Mouse (Mus musculus) embryonic facial prominence, embryonic 11.5 days (tissue): ENCODE measurements around the gene Chrdl2. TPM values are rescaled to one million over a fixed set of nuclear protein-coding genes. Genes with fewer than 3 reads are reported as not detected.

ENCODE experiments used
- ATAC-seq: fragments of 200-750 bp; cut with Nextera tagmentation; replicated peaks from 2 replicates; pipeline ENCODE4 v1.8.0; 2017; ENCODE audit warnings: low read depth; ENCODE audit not compliant: insufficient number of reproducible peaks, low FRiP score, low TSS enrichment
- DNase-seq: peaks from one replicate; pipeline ENCODE4 v3.0.0-alpha.2; 2015; ENCODE audit warnings: low spot score
- H3K27ac ChIP-seq: fragments of 300-500 bp; sonication (generic); replicated peaks from 2 replicates; pipeline ENCODE4 v1.5.1; 2014; ENCODE audit warnings: mild to moderate bottlenecking, low read depth, low read length, control low read depth
- H3K27me3 ChIP-seq: fragments of 300-500 bp; sonication (generic); 2 replicates; pipeline ENCODE4 v1.6.1; 2014; ENCODE audit warnings: mild to moderate bottlenecking, low read length, moderate library complexity, mixed read lengths; ENCODE audit not compliant: control insufficient read depth, insufficient read depth
- H3K36me3 ChIP-seq: fragments of 300-500 bp; sonication (generic); replicated peaks from 2 replicates; pipeline ENCODE4 v1.6.1; 2014; ENCODE audit warnings: low read depth, mild to moderate bottlenecking, low read length, moderate library complexity, mixed read lengths; ENCODE audit not compliant: control insufficient read depth, insufficient read depth
- H3K4me1 ChIP-seq: fragments of 300-500 bp; sonication (generic); 2 replicates; pipeline ENCODE4 v1.6.1; 2014; ENCODE audit warnings: low read length, mixed read lengths; ENCODE audit not compliant: control insufficient read depth, insufficient read depth
- H3K4me2 ChIP-seq: fragments of 300-500 bp; sonication (generic); 2 replicates; pipeline ENCODE4 v1.6.1; 2014; ENCODE audit warnings: low read depth, mild to moderate bottlenecking, control low read depth, low read length, moderate library complexity
- H3K4me3 ChIP-seq: fragments of 300-500 bp; sonication (generic); 2 replicates; pipeline ENCODE4 v1.5.1; 2014; ENCODE audit warnings: low read depth, low read length, control low read depth
- H3K9ac ChIP-seq: fragments of 300-500 bp; sonication (generic); replicated peaks from 2 replicates; pipeline ENCODE4 v1.6.1; 2014; ENCODE audit warnings: mild to moderate bottlenecking, control low read depth, low read length
- H3K9me3 ChIP-seq: fragments of 300-500 bp; sonication (generic); replicated peaks from 2 replicates; pipeline ENCODE4 v1.6.1; 2016; ENCODE audit warnings: mild to moderate bottlenecking, low read length, inconsistent platforms, mixed read lengths; ENCODE audit not compliant: control insufficient read depth
- WGBS: fragments of 180-500 bp; shearing (Covaris S2); extraction: QIAGEN DNeasy Blood & Tissue Kit; methylation state at CpG from one replicate; pipeline ENCODE4 v1.1.7; 2014; 5-methylcytosine and 5-hydroxymethylcytosine counted together
- polyA plus RNA-seq: library from polyadenylated mRNA; unstranded; fragments of >200 nt; fragmentation: Nextera tagmentation; extraction: Ambion mirVana; gene quantifications from 2 replicates; pipeline ENCODE4 v1.2.1, GENCODE M21; 2014

Chrdl2 gene
- polyA plus RNA-seq, 1 experiment from 2014 or later, result 0.49 TPM

- DNase-seq (no peak), ATAC-seq (no peak)
- no peak overlapping the region for H3K4me3 ChIP-seq
- H3K27ac ChIP-seq, result no peak overlapping the region
- H3K9ac ChIP-seq, result no peak overlapping the region
- H3K4me1 ChIP-seq, result no peaks in the 10 kb centered on the region
- H3K9me3 ChIP-seq, result no peaks in the 10 kb centered on the region
- WGBS, result 81% methylated on average over 8 of the region's 8 CpGs
- H3K27me3 ChIP-seq, result no peaks in the 10 kb centered on the region
- no peaks in the 10 kb centered on the region for H3K36me3 ChIP-seq
- no peak overlapping the region for H3K4me2 ChIP-seq
Observed at GRCm38 (mm10) chr7:99990990-99991707, 14.8 kb upstream of the Chrdl2 start.

GRCm38 (mm10) chr7:99993159-99993558 is 12.8 kb upstream of the Chrdl2 start:
- Histone ChIP-seq H3K4me1 (no peaks in the 10 kb centered on the region), H3K9ac (no peak overlapping the region), H3K4me2 (no peak overlapping the region), H3K36me3 (no peaks in the 10 kb centered on the region), H3K4me3 (no peak overlapping the region), H3K9me3 (no peaks in the 10 kb centered on the region), H3K27me3 (no peaks in the 10 kb centered on the region), H3K27ac (no peak overlapping the region)
- no peak for ATAC-seq
- no peak for DNase-seq
- WGBS, result 87% methylated on average over 7 of the region's 7 CpGs

DNA sequence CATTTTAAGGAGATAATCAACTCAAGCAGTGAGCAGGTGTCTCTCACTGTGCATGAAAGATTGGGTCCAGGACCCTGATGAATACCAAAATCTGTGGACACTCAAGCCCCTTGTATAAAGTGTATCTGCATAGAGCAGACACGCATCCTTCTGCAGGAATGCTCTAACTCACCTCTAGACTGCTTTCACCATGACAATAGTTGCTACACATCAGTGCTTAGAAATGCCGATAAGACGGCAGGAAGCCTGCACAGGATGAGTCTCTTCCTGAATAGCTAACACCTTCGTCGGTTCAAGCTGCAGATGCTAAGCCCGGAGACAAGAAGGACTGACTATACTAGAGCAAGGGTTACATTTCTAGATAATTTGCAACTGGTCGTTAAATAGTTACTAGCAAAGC is 10.8 kb upstream of the Chrdl2 start:
- no peak for ATAC-seq
- Histone ChIP-seq H3K9me3 (no peaks in the 10 kb centered on the region), H3K4me1 (no peaks in the 10 kb centered on the region), H3K4me3 (no peak overlapping the region), H3K36me3 (no peaks in the 10 kb centered on the region), H3K27me3 (no peaks in the 10 kb centered on the region), H3K27ac (no peak overlapping the region), H3K4me2 (no peak overlapping the region), H3K9ac (no peak overlapping the region)
- DNase-seq, result no peak
- WGBS, result 77% methylated on average over 7 of the region's 7 CpGs

DNA sequence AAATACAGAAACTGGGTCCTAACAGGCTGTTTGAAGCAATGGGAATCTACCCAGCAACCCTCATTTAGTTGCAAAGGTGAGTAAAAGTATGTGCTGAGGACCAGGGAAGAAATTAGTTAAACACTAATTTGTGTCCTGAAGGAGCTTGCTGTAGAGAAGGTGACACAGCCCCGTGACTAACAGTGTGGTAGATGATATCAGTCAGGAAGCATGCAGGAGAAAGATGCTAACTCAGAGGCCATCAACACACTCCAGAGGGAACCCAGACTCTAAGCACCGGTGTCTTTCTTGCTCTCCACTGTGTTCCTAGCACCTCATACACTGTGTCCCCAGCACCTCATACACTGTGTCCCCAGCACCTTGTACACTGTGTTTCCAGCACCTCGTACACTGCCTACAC is 7.3 kb upstream of the Chrdl2 start:
- Histone ChIP-seq H3K27ac (no peak overlapping the region), H3K36me3 (no peaks in the 10 kb centered on the region), H3K9me3 (no peaks in the 10 kb centered on the region), H3K9ac (no peak overlapping the region), H3K27me3 (no peaks in the 10 kb centered on the region), H3K4me3 (no peak overlapping the region), H3K4me1 (no peaks in the 10 kb centered on the region), H3K4me2 (no peak overlapping the region)
- ATAC-seq (no peak), DNase-seq (no peak)
- WGBS, result 89% methylated on average over 3 of the region's 3 CpGs

DNA sequence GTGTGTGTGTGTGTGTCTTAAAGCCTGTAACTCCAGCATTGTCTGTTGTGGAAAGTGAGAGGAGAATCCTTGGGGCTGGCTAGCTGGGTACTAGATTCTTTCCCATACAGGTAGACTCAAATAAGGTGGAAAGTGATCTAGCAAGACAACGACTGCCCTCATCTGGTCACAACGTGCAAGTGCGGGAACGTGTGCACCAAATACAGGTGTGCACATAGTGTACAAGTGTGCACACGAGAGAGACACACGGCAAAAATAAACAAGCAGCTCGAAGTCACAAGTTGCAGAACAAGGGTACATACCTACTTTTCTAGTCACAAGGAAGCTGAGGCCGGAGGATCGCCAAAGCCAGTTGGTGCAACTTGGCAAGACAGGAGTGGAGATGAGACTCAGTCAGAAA is 2.2 kb upstream of the Chrdl2 start:
- Histone ChIP-seq H3K4me3 (no peak overlapping the region), H3K9me3 (no peaks in the 10 kb centered on the region), H3K27ac (no peak overlapping the region), H3K4me1 (no peaks in the 10 kb centered on the region; the same call in 1 of the 2 replicates), H3K36me3 (no peaks in the 10 kb centered on the region), H3K27me3 (peaks cover 38% of the 10 kb centered on the region), H3K4me2 (no peak overlapping the region), H3K9ac (no peak overlapping the region)
- ATAC-seq, result no peak
- 53% methylated on average over 9 of the region's 9 CpGs for WGBS
- DNase-seq, result peak; percentile 17

DNA sequence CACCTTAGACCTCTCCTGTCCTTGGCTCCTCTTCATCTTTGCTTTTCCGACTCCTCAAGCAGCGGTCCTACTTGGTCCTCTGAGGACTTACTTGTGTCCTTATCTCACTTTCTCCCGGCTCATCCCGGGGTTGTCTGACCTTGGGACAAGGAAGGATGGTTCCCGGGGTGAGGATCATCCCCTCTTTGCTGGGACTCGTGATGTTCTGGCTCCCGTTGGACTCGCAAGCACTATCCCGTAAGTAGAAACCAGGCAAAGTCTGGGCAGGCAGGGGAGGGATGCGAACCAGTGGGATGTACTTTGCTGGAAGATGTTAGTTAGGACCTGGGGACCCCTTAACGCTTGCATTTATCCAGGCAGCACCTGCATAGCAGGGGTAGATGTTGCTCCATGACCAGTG is 439 bp downstream of the Chrdl2 start:
- WGBS, result 3% methylated on average over 11 of the region's 11 CpGs
- no peaks in the 10 kb centered on the region for H3K9me3 ChIP-seq
- peaks cover 41% of the 10 kb centered on the region for H3K27me3 ChIP-seq
- H3K4me1 ChIP-seq, result no peaks in the 10 kb centered on the region; the same call in 1 of the 2 replicates
- no peak overlapping the region for H3K9ac ChIP-seq
- H3K36me3 ChIP-seq, result no peaks in the 10 kb centered on the region
- H3K27ac ChIP-seq, result no peak overlapping the region
- DNase-seq, result no peak
- H3K4me2 ChIP-seq, result peak overlapping the region; percentile 96
- peak overlapping the region; percentile 47 for H3K4me3 ChIP-seq
- no peak for ATAC-seq

GRCm38 (mm10) chr7:100008765-100009164 is 2.8 kb downstream of the Chrdl2 start:
- Histone ChIP-seq H3K4me1 (no peaks in the 10 kb centered on the region; the same call in 1 of the 2 replicates), H3K9ac (no peak overlapping the region), H3K27ac (no peak overlapping the region), H3K36me3 (no peaks in the 10 kb centered on the region), H3K4me2 (no peak overlapping the region), H3K4me3 (no peak overlapping the region), H3K27me3 (peaks cover 41% of the 10 kb centered on the region), H3K9me3 (no peaks in the 10 kb centered on the region)
- 75% methylated on average over 4 of the region's 4 CpGs for WGBS
- no peak for DNase-seq
- ATAC-seq, result no peak

- Histone ChIP-seq H3K4me2 (no peak overlapping the region), H3K27me3 (peaks cover 36% of the 10 kb centered on the region), H3K9me3 (no peaks in the 10 kb centered on the region), H3K4me3 (no peak overlapping the region), H3K4me1 (no peaks in the 10 kb centered on the region; the same call in 1 of the 2 replicates), H3K36me3 (no peaks in the 10 kb centered on the region), H3K27ac (no peak overlapping the region), H3K9ac (no peak overlapping the region)
- WGBS, result 13% methylated on average over 11 of the region's 11 CpGs
- ATAC-seq (no peak; the same call in 1 of the 2 replicates), DNase-seq (peak; percentile 86)
Observed at GRCm38 (mm10) chr7:100009640-100010039, 3.7 kb downstream of the Chrdl2 start.
